Mouse (Mus musculus): ENCODE data around the gene Sfmbt1.
A peak's percentile ranks its signal among the peaks of the same experiment; 100 is the strongest.
"Not testable (repeated sequence)": the region's sequence is repeated elsewhere in the genome, so short reads cannot be mapped to it uniquely, and the experiment has no call there.

Gene Sfmbt1

GRCm38 (mm10) chr14:30718696-30719095 is 4.0 kb downstream of the Sfmbt1 start:
- DNase-seq = not testable (repeated sequence)

DNA sequence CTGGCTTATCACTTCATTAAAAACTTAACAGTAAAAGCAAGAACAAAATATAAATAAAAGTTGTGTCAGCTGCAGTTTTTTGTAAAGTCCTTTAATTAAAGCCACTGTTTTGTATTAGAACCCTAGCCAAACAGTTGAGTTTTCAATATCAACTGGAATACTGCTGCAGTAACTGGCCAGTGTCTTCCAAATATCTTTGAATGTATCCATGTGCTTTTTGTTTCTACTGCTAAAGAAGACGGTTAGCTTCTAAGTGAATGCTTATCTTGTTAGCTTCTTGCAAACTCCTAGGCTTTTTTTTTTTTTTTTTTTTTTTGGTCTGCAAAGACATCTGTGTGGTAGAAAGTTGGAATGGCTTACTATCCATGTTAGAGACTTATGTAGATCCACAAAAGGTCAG is 4.9 kb downstream of the Sfmbt1 start:
- DNase-seq = no peak

GRCm38 (mm10) chr14:30721850-30722249 is 7.2 kb downstream of the Sfmbt1 start:
- no peak for DNase-seq

GRCm38 (mm10) chr14:30722406-30722805 is 7.8 kb downstream of the Sfmbt1 start:
- no peak for DNase-seq

DNA sequence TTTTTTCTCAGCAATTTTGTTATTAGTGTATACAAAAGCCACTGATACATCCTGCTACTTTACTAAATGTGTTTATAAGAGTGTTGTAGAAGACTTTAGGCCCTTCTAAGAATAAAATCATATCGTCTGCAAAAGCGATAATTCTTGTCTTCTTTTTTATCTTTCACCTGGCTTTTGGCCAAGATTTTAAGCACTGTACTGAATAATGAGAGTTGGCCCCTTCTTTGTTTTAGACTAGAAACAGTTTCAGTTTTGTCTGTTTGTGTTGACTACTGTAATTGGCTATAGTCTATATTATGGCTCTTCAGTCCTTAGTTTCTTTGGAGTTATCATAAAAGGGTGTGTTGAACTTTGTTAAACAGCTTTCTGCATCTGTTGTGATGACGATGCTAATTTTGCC is 17.2 kb downstream of the Sfmbt1 start:
- no peak for DNase-seq

GRCm38 (mm10) chr14:30734665-30735064 is 20.0 kb downstream of the Sfmbt1 start:
- no peak for DNase-seq

DNA sequence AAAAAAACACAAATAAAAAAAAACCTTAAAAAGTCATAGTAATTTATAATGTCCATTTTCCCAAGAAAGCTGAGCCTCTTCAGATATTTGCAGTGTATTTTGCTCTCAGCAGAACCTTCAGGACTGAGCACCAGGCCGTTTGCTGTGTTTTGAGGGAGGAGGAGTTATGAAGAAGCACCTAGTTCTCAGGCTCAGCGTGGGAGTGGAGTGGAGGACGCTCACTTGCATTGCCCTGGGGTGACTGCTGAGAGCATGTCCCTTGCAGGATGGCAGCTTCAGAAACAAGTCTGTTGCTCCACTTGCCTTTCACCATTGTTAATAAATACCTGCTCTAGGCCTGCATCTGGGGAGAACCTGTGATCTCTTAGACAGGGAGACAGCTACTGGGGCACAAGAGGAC is 21.2 kb downstream of the Sfmbt1 start:
- DNase-seq = no peak

DNA sequence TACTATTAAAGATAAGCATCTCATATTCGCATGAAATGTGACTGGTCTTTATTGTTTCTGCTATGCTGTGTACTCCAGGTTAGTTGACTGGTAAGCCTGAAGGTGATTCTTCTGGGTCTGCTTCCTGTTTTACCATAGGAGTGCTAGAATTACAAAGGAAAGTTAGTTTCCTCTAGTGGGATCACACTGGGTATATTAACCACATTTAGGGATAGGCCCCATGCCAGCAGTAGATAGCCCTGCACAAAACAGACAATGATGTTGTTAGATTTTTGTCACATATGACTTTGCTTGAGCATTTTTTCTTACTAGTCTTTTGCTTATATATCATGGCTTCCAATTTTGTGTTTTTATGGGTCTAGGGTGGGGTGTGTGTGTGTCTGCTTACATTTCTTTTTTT is 21.8 kb downstream of the Sfmbt1 start:
- no peak for DNase-seq

GRCm38 (mm10) chr14:30743891-30744290 is 29.2 kb downstream of the Sfmbt1 start:
- no peak for DNase-seq

DNA sequence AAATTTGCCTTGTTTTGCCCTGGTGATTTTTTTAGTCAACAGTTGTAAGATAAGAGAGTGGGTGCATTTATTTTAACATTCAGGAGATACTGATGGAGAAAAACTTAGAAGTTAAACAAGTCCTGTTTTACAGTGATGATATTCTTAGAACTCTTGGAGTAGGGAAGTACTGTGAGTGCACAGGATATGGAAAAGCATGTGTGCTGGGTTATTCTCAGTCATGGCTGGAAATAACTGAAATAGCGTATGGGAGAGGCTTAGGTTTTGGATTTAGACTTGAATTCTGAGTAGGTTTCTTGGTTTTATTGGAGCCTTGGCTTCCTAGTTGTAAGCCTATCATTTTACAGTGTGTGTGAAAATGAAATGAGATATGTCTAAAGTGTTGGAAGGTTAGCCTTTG is 31.5 kb downstream of the Sfmbt1 start:
- no peak for DNase-seq

GRCm38 (mm10) chr14:30757239-30757638 is 42.6 kb downstream of the Sfmbt1 start:
- no peak for DNase-seq

DNA sequence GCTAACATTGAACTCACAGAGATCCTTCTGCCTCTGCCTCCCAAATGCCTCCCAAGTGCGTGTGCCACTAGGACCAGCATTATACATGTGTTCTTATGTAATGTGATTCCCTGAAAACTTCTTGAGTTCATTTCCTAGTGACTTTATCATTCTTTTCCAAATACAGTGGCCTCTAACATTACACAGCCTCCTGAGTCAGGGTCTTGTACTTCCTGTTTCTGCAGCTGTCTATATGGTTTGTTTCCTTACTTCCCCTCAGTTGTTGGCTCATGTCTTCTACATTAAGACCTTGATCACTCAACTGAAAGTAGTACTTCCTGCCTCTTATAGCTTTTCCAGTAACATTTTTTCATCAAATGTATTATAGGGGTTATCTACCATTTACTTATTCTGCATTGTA is 46.6 kb downstream of the Sfmbt1 start:
- no peak for DNase-seq

DNA sequence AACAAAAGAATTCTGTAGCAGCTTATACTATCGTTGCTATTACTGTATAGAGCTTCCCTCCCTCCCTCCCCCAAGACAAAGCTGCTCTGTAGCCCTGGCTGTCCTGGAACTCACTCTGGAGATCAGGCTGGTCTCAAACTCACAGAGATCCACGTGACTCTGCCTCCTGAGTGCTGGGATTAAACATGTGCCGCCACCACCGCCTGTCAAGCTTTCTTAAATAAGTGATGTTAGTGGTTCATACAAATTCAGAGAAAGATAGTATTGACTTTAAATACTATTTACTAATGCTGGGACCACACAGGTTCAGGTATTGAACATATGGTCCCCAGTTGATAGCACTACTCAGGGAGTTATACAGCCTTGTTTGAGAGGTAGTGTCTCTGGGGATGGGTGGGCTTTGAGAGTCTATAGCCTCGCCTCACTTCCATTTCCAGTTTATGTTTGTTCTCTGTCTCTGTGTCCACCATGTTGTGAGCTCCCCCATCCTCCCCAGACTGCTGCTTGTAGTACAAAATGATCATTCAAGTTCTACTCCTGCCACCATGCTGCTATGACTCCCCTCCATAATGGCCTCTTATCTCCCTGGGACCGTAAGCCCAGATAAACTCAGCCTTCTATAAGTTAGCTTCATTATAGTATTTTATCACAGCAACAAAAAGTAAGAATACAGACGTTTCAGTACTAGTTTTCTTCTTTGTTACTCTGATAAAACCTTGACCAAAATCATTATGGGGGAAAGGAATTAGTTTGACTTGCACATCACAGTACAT is 47.7 kb downstream of the Sfmbt1 start:
- no peak for DNase-seq

GRCm38 (mm10) chr14:30762904-30763568 is 48.4 kb downstream of the Sfmbt1 start:
- DNase-seq = no peak

DNA sequence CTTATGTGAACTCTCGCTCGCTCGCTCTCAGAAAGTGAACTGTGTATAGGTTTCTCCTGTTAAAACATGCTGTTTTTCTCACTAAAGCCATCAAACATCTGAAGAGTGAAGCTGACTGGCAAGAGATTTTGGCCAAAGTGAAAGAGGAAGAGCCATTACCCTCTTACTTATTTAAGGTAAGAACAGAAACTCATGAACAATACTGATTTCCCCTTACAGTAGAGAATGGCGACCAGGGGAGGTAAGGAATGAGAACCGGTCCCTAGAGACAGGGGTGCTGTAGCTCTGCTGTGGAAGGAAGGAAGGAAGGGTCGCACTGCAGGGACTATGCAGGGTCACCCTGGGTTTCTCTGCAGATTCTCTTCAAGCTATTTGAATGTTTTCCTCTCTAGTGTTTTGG is 70.0 kb downstream of the Sfmbt1 start:
- no peak for DNase-seq

GRCm38 (mm10) chr14:30789471-30789870 is 74.8 kb downstream of the Sfmbt1 start:
- no peak for DNase-seq

DNA sequence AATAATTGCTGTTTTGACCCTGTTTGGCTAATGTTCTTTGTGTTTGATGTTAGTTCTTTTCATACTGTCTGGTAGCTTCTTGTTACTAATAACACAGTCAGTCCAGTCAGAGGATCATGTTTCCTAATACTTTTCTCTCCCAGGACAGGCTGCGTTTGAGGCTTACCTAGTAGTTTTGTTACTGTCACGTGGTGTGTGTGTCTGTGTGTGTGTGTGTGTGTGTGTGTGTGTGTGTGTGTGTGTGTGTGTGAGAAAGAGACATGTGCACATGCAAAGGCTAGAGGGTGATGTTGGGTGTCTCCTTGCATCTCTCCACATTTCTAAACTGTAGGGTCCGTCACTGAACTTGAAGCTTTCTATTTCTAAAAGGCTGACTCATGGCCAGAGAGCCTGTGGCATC is 78.2 kb downstream of the Sfmbt1 start:
- DNase-seq = no peak

DNA sequence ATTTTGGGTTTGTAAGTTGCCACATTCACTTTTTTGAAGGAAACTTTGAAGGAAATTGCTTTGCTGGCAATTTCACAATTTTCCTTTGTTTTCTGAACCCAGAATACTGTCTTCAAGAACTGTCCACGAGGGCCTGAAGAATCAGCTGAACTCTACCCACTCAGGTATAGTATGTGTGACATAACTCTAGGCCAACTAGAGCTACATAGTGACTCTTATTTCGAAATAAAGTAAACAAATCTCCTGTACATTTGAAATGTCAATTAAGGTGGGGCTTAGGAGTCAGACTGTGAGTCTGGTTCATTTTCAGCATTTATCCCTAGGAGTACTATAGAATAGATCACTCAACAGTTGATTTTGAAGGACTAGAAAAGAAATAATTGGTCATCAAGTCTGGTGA is 87.1 kb downstream of the Sfmbt1 start:
- no peak for DNase-seq

DNA sequence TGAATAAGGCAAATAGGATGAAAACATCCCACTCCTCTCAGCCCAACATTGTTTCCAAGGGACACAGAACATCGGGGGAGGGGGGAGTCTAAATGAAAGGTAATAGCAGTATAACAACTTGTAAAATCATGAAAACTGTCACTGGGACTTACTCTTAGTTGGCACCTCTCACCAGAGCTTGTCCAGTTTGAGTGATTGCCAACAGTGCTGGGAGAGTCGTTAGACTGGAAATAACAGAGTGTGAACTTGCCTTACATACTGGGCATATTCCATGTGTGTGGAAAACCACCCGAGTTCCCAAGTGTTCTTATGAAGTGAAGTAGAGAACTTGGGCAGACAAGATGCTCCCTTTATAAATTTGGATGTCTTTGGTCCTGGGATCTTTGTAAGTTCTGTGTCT is 106.5 kb downstream of the Sfmbt1 start:
- no peak for DNase-seq

GRCm38 (mm10) chr14:30824456-30824995 is 109.9 kb downstream of the Sfmbt1 start:
- DNase-seq = no peak

DNA sequence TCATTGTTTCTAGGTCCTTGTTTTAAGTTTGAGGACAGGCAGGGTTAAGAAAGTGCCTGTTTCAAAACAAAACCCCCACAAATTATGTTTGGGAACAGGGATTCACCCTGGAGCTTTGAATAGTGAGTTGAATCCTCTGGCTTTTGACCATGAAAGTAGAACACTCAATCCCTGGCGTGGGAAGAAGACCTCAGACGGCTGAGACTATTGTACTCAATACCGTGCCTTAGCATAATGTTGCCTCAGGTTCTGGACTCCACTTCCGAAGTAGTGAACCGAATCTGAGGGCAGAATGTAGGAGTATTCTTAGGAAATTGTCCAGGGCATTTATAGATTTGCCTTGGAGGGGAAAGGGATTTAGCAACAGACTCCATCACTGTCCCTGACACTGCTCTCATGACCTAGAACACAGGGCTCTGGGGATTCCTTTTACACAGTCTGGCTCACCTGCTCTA is 110.4 kb downstream of the Sfmbt1 start:
- DNase-seq = no peak

DNA sequence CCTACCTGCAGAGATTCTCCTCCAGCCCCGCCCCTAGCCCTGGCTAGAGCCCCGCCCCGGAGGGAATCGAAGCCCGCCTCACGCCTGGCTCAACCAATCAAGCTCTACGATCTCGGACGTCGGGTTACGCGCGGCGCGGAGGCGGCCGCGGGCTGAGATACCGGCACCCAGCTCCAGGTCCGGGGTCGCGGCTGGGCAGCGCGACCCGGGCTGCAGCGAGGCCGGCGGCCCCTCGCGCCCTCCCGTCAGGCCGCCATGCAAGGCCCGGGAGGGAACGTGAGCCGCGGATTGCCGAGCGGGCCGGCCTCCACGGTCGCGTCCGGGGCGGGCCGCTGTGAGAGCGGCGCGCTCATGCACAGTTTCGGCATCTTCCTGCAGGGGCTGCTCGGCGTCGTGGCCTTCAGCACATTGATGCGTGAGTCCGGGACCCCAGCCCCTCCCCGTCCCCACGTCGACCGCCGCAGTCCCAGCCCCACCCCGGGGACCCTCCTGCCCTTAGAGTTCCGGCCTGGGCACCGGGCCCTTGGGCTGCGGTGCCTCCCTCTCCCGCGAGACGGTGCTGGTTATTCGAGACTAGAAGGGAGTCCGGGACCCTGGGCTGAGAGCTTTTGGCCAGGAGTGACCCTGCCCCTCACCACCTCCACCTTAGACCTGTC is 111.0 kb downstream of the Sfmbt1 start, which contains the start of gene Tmem110:
Tmem110 (plus strand) TSS at position 115 of the 656 bp plus-strand sequence.
- DNase-seq = peak; percentile 74 to 81
